Mouse (Mus musculus): ENCODE measurements around the gene Phyh.

Gene Phyh

GRCm38 (mm10) chr2:4882249-4882791 lies 36.5 kb upstream of the Phyh start:
- peaks cover 33% of the 10 kb centered on the region for H3K36me3 ChIP-seq (ENCODE audit: insufficient read depth, low read length)
- peaks cover 50% of the 10 kb centered on the region for H3K4me1 ChIP-seq (replicated peaks; ENCODE audit: low read depth, low read length)
- peaks cover 9% of the 10 kb centered on the region for H3K27me3 ChIP-seq (ENCODE audit: insufficient read depth, low read length)
- TF ChIP-seq CTCF (conservative IDR thresholded peaks at IDR 0.05; ENCODE audit: low read length) = no peak
- no peak for TF ChIP-seq POU5F1 (IDR thresholded peaks at IDR 0.05; ENCODE audit: borderline replicate concordance, low read length)
- TF ChIP-seq NANOG (IDR thresholded peaks at IDR 0.05; ENCODE audit: borderline replicate concordance, low read length) = no peak
- H3K9me3 ChIP-seq (ENCODE audit: low read length) = no peaks in the 10 kb centered on the region
- peak overlapping the region; percentile 92 for H3K4me3 ChIP-seq (replicated peaks; ENCODE audit: low read length)

DNA sequence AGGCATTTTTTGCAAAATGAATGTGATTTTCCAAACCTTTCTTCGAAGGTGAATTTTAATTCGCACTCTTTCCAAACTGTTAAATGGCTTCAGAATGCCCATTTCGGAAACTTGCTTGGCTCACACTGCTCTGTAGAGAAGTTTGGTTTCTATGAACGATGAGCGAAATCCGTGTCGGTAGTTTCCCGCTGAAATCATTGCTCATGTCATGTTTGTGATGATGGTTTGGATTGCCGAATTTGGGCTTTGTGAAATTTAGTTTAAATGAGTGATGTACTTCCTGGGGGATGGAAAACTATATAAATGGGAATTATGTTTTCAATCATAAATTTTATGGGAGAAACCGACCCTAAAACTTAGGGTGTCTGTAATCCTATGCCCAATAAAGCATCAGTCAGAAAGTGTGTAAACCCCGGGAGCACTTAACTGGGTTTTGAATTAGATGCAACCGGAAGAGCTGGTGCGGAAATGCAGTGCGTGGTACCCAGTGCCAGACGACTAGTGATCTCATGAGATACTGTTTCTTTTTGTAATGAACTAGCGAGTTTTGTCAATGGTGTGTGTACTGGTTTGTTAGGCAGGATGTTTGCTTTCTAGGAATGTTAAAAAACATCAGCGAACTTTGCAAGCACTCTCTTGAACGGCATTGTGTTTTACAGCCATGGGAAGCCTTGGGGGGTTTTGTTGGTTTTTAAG lies 35.7 kb upstream of the Phyh start:
- H3K36me3 ChIP-seq (ENCODE audit: insufficient read depth, low read length) = peaks cover 41% of the 10 kb centered on the region
- no peak for TF ChIP-seq POU5F1 (IDR thresholded peaks at IDR 0.05; ENCODE audit: borderline replicate concordance, low read length)
- no peak for TF ChIP-seq NANOG (IDR thresholded peaks at IDR 0.05; ENCODE audit: borderline replicate concordance, low read length)
- no peak for TF ChIP-seq CTCF (conservative IDR thresholded peaks at IDR 0.05; ENCODE audit: low read length)
- H3K4me1 ChIP-seq (replicated peaks; ENCODE audit: low read depth, low read length) = peaks cover 54% of the 10 kb centered on the region
- H3K4me3 ChIP-seq (replicated peaks; ENCODE audit: low read length) = peak overlapping the region; percentile 92
- H3K27me3 ChIP-seq (ENCODE audit: insufficient read depth, low read length) = 0 out of 2 replicates have a peak, but pooled peaks cover 4% of the 10 kb centered on the region
- no peaks in the 10 kb centered on the region for H3K9me3 ChIP-seq (ENCODE audit: low read length)

- H3K36me3 ChIP-seq (ENCODE audit: insufficient read depth, low read length) = peaks cover 79% of the 10 kb centered on the region
- no peaks in the 10 kb centered on the region for H3K9me3 ChIP-seq (ENCODE audit: low read length)
- no peak overlapping the region for H3K4me3 ChIP-seq (replicated peaks; ENCODE audit: low read length)
- peaks cover 62% of the 10 kb centered on the region for H3K4me1 ChIP-seq (replicated peaks; ENCODE audit: low read depth, low read length)
- TF ChIP-seq CTCF (conservative IDR thresholded peaks at IDR 0.05; ENCODE audit: low read length) = no peak
- no peak for TF ChIP-seq POU5F1 (IDR thresholded peaks at IDR 0.05; ENCODE audit: borderline replicate concordance, low read length)
- TF ChIP-seq NANOG (IDR thresholded peaks at IDR 0.05; ENCODE audit: borderline replicate concordance, low read length) = no peak
- H3K27me3 ChIP-seq (ENCODE audit: insufficient read depth, low read length) = no peaks in the 10 kb centered on the region
Measured at GRCm38 (mm10) chr2:4886896-4887295, 31.9 kb upstream of the Phyh start.

DNA sequence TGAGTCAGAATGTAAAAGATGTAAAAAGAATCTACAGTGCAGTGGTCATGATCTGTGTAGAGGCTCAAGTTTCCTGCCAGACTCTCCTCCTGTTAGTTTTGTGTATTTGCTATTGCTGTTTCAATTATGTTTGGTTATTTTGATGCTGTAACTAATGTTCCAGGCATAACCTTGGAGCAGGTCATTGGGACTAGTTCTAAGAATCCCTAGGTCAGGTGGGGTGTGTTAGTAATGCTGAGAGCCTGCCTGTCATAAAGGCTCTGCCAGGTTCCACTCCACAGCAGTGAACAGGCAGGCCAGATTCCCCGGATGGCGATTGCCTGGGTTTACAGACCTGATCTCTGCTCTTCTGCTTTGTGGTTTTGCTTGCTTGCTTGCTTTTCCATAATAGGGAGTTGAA lies 23.2 kb upstream of the Phyh start:
- no peak for TF ChIP-seq POU5F1 (IDR thresholded peaks at IDR 0.05; ENCODE audit: borderline replicate concordance, low read length)
- no peak for TF ChIP-seq CTCF (conservative IDR thresholded peaks at IDR 0.05; ENCODE audit: low read length)
- TF ChIP-seq NANOG (IDR thresholded peaks at IDR 0.05; ENCODE audit: borderline replicate concordance, low read length) = no peak
- Histone ChIP-seq H3K27me3 (ENCODE audit: insufficient read depth, low read length) (no peaks in the 10 kb centered on the region), H3K4me1 (replicated peaks; ENCODE audit: low read depth, low read length) (peaks cover 14% of the 10 kb centered on the region), H3K36me3 (ENCODE audit: insufficient read depth, low read length) (peaks cover 96% of the 10 kb centered on the region), H3K4me3 (replicated peaks; ENCODE audit: low read length) (no peak overlapping the region), H3K9me3 (ENCODE audit: low read length) (no peaks in the 10 kb centered on the region)

DNA sequence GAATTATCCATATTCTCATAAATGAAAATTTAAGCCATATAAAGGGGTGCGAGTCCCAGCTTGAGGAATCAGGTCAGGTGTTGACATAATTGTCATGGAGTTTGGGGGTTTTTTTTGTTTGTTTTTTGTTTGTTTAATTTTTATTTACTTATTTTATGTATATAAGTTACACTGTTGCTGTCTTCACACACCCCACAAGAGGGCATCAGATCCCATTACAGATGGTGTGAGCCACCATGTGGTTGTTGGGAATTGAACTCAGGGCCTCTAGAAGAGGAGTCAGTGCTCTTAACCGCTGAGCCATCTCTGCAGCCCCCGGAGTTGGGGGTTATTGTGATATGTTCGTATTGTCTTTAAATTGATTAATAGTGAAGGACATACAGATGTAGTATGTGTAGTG lies 21.8 kb upstream of the Phyh start:
- TF ChIP-seq POU5F1 (IDR thresholded peaks at IDR 0.05; ENCODE audit: borderline replicate concordance, low read length) (no peak), NANOG (IDR thresholded peaks at IDR 0.05; ENCODE audit: borderline replicate concordance, low read length) (no peak), CTCF (conservative IDR thresholded peaks at IDR 0.05; ENCODE audit: low read length) (no peak; the same call in 1 of the 2 replicates)
- no peak overlapping the region for H3K4me3 ChIP-seq (replicated peaks; ENCODE audit: low read length)
- peaks cover 21% of the 10 kb centered on the region for H3K4me1 ChIP-seq (replicated peaks; ENCODE audit: low read depth, low read length)
- H3K27me3 ChIP-seq (ENCODE audit: insufficient read depth, low read length) = no peaks in the 10 kb centered on the region
- H3K36me3 ChIP-seq (ENCODE audit: insufficient read depth, low read length) = peaks cover 94% of the 10 kb centered on the region
- H3K9me3 ChIP-seq (ENCODE audit: low read length) = no peaks in the 10 kb centered on the region

GRCm38 (mm10) chr2:4900624-4901023 lies 18.2 kb upstream of the Phyh start:
- Histone ChIP-seq H3K27me3 (ENCODE audit: insufficient read depth, low read length) (no peaks in the 10 kb centered on the region), H3K4me3 (replicated peaks; ENCODE audit: low read length) (no peak overlapping the region)

GRCm38 (mm10) chr2:4902346-4902745 lies 16.5 kb upstream of the Phyh start:
- no peak for TF ChIP-seq NANOG (IDR thresholded peaks at IDR 0.05; ENCODE audit: borderline replicate concordance, low read length)
- no peak for TF ChIP-seq POU5F1 (IDR thresholded peaks at IDR 0.05; ENCODE audit: borderline replicate concordance, low read length)
- TF ChIP-seq CTCF (conservative IDR thresholded peaks at IDR 0.05; ENCODE audit: low read length) = no peak
- Histone ChIP-seq H3K4me3 (replicated peaks; ENCODE audit: low read length) (no peak overlapping the region), H3K9me3 (ENCODE audit: low read length) (no peaks in the 10 kb centered on the region), H3K36me3 (ENCODE audit: insufficient read depth, low read length) (peaks cover 88% of the 10 kb centered on the region), H3K27me3 (ENCODE audit: insufficient read depth, low read length) (no peaks in the 10 kb centered on the region), H3K4me1 (replicated peaks; ENCODE audit: low read depth, low read length) (peaks cover 38% of the 10 kb centered on the region)

More at GRCm38 (mm10) chr2:4900624-4901023, 18.2 kb upstream of the Phyh start:
- no peaks in the 10 kb centered on the region for H3K9me3 ChIP-seq (ENCODE audit: low read length)
- peaks cover 31% of the 10 kb centered on the region for H3K4me1 ChIP-seq (replicated peaks; ENCODE audit: low read depth, low read length)
- no peak for TF ChIP-seq NANOG (IDR thresholded peaks at IDR 0.05; ENCODE audit: borderline replicate concordance, low read length)
- no peak for TF ChIP-seq CTCF (conservative IDR thresholded peaks at IDR 0.05; ENCODE audit: low read length)
- no peak for TF ChIP-seq POU5F1 (IDR thresholded peaks at IDR 0.05; ENCODE audit: borderline replicate concordance, low read length)
- H3K36me3 ChIP-seq (ENCODE audit: insufficient read depth, low read length) = peaks cover 88% of the 10 kb centered on the region

GRCm38 (mm10) chr2:4907120-4907519 lies 11.7 kb upstream of the Phyh start:
- Histone ChIP-seq H3K9me3 (ENCODE audit: low read length) (peaks cover 2% of the 10 kb centered on the region), H3K36me3 (ENCODE audit: insufficient read depth, low read length) (peaks cover 72% of the 10 kb centered on the region), H3K27me3 (ENCODE audit: insufficient read depth, low read length) (no peaks in the 10 kb centered on the region), H3K4me1 (replicated peaks; ENCODE audit: low read depth, low read length) (peaks cover 16% of the 10 kb centered on the region), H3K4me3 (replicated peaks; ENCODE audit: low read length) (no peak overlapping the region)
- no peak for TF ChIP-seq POU5F1 (IDR thresholded peaks at IDR 0.05; ENCODE audit: borderline replicate concordance, low read length)
- no peak for TF ChIP-seq NANOG (IDR thresholded peaks at IDR 0.05; ENCODE audit: borderline replicate concordance, low read length)
- TF ChIP-seq CTCF (conservative IDR thresholded peaks at IDR 0.05; ENCODE audit: low read length) = no peak

All from E14TG2a.4 (cell line).